Mouse (Mus musculus) monocyte, adult 2 months (primary cell): ENCODE results near the gene Klhl29.
"Not testable (repeated sequence)": the region's sequence is repeated elsewhere in the genome, so short reads cannot be mapped to it uniquely, and the experiment has no call there.

ENCODE experiments used
- DNase-seq, 2 experiments: peaks; one replicate each; pipeline ENCODE4 v3.0.0; 2022; ENCODE audit warnings: low spot score in 2 of 2, low read depth in 1 of 2

The Klhl29 gene

DNA sequence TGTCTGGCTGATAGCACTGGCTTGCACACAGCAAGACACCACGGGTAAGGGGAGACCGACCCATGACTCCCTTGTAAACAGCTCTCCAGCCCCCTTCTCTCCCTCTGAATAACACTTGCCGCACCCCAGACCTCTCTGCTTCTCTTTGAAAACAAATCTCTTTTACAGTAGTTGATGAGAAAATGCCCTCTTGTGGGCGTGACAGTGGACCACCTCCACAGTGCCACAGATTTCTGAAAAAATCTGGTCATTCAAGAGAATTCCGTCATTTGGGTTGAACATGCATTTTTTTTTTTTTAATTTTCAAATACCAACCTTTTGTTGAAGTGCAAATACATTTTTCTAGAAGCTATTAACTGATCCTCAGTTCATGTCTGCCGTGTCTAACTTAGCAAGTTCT, 17.0 kb downstream of the Klhl29 start:
- no peak for DNase-seq

DNA sequence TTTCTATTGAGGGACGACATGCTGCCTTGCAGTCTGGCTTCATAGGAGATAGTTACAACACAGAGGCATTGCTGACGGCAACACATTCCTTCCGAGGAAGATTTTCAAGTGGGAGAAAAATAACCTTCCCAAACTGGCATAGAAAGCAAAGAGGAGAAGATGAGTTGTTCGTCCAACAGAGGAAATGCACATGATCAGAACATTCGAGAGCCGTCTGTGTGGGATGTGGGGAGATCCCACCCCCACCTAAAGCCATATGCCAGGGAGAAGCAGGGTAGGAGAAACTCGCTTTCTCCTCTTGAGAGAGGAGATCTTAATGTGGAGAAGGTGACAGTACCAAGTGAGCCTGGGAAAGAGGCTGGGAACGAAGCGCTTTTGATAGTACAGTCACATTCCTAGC, 22.1 kb downstream of the Klhl29 start:
- DNase-seq, result no peak

DNA sequence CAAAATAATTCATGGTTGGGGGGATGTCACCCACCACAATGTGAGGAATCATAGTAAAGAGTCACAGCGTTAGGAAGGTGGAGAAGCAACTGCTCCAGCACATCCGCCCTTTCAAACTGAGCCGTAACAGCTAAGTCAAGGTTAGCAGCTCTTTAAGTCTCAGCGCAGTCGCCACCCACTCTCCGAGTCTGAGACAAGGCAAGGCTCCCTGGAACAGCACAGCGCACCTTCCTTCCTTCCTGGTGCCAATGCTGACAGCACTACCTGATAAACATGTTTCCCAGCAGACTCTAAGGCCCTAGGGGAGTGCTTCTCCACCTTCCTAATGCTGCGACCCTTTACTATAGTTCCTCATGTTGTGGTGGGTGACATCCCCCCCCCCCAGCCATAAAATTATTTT, 22.7 kb downstream of the Klhl29 start:
- DNase-seq, result no peak

DNA sequence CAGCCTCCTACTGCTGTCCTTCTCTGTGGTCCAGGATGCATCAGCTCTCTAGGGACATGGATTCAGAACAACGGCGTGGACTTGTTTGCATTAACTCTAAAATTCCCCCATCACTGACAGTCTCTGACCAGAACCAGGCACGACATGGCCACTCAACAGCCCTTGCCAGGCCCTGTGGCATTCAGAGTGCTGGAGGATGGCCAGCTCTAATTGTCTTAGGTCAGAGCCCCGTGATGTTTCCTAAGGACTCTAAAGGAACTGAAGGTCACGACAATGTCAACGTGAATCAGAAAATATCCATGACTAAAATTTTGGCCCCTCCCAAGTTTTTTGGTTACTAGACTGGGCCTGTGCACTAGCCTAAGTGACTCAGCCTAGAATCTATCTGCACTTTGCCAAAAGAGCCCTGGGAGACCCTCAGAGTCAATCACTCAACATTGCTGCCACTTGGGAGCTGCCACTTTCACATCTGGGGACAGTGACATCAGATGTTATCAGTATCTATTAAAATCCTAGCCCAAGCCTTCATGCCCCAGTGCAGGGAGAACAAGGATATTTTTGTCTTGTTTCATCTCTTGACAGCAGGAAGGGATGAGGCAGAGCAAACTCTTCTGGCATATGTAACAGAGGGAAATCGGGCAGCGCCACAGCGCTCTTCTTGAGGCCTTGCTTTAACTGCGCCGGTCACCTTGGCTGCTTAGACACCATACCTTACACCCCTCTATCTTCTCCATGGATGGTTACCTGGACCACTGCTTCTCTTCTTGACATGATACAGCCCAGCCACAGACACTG, 24.8 kb downstream of the Klhl29 start:
- DNase-seq, result no peak

DNA sequence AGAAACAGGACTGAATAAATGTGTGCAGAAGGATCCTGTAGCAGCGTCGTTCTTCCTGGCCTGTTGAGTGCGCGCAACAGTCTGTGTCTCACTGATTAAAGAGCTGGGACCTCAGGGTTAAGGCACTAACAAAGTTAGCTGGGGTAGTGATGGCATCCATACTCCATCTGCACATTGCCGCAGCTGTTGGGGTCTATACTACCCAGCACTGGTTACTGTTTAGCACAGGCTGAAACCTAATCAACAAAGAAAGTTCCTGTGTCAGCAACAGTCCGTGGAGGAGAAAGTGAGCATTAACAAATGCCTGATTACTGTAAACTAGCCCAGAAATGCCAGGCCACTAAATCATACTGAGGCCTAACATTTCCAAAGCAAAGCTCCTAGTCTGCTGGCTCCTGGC, 30.4 kb downstream of the Klhl29 start:
- DNase-seq, result no peak

DNA sequence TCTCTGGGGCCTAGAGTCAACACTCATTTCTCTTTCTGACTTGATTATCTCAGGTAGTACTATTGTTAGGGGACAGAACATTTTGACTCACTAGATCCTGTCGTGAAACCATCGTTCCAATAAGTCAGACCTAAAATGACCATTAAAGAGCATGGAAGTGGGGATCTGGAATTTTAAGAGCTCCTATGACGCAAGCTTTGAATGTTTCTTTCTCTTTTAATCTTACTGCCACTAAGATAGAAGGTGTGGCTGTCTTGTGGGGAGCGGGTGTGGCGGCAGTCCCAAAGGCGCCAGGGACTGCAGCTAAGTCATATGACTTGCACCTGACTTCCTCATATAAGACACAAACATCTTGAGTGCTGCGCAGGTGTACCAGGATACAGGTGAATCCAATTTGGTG, 31.0 kb downstream of the Klhl29 start:
- not testable (repeated sequence) for DNase-seq

DNA sequence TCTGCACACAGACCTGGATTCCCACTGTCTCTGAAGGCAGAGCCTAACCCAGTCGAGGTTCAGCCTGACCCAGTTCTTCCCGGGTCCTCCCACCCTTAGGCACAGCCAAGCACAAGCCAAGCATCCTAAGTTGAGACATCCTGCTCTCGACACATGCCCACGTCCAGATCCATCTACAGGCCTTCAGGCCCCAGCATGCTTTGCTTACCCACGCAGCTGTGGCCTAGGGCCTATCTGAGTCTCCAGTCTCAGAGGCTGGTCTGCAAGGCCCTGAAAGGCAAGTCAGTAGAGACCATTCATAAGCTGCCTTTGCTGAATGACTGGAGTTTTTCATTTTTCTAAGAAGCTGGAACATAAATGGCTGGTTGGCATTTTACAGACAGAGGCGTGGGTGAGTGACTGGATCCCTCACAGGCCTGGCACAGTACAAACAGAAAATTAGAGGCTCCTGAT, 35.3 kb downstream of the Klhl29 start:
- no peak for DNase-seq

DNA sequence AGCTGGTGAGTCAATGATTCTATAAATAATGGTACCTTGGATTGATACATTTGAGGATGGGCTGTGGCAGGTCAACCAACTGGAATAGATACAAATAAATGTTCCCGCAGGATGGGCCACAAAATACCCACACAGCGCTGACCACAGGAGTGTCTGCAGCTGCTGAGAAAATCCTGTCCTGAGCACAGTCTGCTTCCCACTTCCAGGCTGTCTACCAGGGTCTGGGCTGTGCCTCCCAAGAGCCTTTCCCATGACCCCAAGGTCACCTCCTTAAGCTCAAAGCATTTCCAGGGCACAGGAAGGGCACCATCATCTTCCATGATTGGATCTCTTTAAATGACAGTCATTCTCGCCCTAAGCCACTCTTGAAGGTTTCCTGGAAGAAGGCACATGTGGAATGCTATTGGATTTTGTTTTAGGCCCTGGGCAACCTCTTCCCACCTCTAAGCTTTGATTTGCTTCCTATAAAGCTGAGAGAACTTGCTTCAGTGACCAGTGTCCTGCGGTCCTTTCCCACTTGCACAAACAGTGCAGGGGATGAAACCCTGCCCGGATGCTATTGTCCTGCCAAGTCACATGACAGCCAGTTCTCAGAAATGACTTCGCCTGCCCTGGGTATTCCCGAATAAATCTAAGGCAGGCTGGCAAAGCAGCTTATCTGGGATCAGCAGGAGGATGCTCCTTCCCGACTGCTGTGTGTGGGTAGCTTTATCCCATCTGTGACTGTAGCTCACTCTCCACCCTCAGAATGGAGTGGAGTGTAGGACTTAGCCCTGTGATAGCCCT, 38.4 kb downstream of the Klhl29 start:
- DNase-seq, result no peak

DNA sequence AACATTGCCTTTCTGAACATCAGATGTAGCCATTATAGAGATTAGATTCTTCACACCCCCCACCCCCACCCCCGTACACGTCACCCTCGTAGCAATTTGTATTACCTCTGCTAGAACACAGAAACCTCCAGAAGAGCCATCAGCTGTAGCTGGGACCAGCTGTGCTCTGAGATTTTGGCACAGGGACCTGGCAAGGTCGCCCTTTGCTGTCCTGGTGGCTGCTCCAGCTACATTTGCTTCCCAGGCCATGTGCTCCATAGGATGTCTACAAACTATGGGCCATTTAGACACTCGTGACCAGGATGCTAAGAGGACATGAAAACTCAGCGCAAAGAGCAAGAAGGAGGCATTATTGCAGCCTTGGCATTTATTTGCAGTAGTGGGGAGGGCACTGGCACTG, 39.2 kb downstream of the Klhl29 start:
- no peak for DNase-seq

DNA sequence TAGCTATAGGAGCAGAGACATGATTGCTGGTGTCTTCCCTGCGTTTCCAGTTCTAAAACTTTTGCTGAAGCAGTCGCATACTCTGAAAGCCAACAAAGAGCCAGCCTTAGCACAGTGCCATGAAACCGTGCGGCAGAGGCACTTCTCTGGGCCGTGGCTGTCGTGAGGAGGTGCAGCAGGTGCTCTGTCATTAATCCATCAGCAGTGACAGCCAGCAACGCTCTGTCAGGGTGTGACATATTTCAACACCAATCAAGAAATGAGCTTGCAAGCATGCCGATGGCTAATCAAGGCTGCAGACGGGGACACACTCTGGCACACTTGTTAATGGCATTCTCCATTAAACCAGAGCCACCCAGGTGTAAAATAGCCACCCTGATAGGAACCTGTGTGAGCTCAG, 40.5 kb downstream of the Klhl29 start:
- no peak for DNase-seq

DNA sequence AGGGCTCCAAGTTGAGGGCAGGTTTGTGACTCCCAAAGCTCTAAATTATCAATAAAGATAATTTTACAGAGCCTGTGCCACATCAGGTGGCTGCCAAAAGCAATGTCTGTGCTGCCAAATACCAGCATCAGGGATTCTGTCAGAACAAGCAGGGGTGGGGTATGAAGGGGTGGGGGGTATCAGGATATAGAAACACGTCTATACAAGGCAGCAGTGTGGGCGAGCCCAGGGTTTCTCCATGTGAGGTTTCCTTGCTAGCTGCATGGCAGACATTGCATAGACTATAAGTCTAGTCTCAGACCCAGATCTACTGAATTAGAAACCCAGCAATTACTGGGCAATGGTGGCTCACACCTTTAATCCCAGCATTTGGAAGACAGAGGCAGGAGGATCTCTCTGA, 41.3 kb downstream of the Klhl29 start:
- no peak for DNase-seq

DNA sequence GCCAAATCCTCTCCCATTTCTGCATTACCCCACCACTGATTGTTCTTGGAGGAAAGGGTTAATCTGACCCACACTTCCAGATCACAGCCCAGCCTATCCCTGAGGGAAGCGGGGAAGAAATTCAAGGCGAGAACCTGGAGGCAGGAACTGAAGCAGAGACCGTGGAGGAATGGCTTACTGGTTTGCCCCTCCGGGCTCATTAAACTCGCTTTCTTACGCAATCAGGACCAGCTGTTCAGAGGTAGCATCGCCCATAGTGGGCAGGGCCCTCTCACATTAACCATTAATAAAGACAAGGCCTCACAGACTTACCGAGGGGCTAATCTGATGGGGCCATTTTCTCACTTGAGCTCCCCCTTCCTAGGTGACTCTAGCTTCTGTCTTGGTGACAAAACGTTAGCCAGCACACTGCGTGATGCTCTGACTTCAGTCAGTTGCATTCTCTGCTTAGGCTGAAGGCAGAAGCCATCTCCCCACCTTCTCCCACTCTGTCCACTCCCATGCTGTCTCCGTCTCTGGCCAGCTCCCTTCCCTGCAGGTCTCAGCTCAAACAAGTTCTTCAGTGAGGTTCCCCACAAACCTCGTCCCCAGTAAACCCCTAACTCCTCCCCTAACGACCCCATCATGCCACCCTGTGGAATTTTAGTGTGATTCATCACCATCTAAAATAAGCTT, 43.5 kb downstream of the Klhl29 start:
- no peak for DNase-seq

DNA sequence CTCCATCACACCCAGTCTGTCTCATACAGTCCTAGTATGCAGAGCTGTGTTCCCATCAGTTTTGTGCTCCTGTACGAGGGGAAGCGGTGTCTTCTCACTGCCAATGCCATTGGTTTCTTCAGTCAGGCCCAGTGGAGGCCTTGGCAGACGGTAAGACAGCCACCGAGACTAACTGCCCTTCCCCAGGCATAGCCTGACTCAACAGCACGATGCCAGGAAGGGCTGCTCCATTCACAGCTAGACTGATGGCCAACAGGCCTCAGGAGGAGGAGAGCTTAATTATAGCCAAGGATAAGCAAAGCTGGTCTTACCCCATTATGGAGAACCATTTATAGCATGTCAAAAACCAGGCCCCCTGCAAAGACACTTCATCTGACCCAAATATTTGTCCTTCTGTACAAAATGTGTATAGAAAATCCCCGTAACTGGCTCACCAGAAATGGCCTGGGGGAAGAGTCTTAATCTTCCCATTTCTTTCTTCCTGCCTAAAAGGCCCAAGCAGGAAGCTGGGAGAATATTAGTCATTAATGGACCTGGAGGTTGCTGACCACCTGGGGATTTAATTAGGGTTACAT, 44.9 kb downstream of the Klhl29 start:
- DNase-seq, result no peak

DNA sequence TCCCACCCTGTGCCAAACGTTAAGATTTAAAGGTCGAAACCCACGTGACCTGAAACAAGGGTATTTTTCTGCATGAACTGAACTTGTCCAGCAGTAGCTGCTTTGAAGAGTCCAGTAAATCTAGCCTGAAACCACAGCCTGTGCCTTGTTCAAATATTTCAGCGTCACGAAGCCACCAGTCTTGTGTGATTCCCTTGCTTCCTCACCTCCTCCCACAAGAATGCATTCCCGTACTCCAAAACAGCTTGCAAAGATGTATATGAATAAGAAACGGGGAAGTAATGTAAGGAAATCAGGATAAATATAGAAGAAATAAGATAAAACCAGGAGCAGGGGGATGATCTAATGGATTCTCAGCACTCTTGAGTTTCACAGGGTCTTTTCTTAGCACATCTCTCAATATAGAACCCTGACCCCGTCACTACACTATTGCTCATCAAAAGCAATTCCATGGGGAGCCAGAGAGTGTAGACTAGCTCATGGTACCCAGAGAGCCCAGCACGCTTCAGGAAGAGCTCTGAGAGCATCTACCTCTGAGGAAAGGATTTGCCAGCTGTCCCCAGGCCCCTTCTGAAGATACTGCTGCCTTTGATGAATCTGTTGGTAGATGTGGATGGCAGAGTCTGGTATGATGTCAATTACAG, 52.9 kb downstream of the Klhl29 start:
- no peak for DNase-seq

DNA sequence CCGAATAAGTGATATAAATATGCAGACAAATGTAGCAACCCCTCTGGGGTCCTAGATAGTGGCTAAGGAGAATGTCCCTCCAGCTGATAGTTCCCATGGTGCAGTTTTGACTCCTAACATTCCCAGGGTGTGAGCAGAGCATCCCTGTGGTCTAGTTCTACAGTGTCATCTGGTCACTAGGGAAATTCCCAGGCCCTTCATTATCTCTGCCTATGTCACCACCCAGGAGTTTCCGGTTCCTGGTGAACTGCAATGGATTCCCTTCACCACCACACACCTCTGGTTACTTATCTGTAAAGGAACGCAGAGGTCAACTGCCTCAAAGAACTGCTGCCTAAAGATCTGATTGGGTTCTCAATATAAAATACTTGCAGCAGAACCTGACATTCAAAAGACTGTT, 54.5 kb downstream of the Klhl29 start:
- DNase-seq, result no peak

DNA sequence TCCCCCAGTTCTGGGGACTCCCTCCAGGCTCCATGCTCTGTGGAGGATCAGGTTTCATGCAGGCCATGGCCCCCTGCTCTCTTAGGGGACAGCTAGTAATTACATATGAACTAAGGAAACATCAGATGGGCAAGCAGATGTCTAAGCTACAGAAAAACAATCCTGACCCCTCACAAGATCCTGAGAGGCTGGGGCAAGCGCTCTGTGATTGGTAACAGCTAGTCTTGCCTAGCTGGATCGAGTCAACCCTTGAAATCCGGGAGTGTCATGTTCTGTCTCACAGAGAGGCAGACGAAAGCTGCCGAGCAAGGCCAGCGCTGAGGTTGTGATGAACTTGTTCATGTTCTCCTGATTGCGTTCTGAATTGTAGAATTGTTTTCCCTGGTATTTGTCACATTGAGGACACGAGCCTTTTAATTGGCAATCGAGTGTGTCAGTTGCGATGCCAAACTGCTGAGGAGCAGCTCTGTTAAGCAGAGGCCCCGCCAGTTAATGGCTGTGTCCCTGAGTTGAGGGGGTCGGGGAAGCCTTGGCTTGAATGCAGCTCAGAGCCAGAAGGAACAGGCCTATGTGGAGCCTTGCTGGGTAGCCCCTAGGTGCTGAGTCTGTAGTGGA, 56.0 kb downstream of the Klhl29 start:
- no peak for DNase-seq

DNA sequence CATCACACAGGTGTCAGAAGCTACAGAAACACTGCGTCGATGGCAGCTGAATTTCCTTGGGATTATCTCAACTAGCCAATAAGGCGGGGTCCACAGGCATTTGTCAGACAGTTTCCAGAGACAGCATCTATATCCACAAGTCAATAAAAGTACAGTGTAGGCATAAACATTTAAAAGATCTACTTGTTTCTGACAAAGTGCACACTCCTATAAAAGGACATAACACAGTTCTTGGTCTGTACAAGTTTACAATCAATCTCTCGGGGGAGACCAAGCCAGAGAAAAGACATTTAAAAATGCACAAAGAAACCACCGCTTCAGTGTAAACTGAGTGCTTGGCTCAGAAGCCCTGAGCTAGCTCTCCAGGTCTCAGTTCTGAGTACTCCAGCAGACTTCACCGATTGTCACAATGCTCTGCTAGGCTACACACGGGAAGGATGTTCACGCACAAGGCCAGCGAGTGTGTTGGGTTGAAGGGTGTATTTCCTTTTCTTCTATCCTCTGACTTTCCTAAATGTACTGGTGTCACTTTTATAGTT, 59.4 kb downstream of the Klhl29 start:
- no peak for DNase-seq

DNA sequence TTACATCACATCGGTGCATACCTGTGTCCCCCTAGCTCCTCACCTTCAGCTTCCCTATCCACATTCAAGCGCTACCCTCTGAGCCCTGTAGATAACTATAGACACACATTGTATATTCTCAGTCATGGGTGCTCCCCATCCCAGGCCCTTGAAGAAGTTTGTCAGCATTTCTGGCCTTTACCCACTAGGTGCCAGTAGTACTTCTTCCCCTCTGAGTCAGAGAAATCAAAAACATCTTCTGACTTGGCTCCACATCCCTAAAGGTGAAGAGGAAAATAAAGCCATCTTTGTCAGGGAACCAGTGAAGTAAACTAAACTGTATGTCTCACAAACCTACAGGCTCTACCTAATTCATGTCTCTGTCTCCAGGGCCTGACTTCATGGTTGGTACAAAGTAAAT, 67.6 kb downstream of the Klhl29 start:
- DNase-seq, result no peak

DNA sequence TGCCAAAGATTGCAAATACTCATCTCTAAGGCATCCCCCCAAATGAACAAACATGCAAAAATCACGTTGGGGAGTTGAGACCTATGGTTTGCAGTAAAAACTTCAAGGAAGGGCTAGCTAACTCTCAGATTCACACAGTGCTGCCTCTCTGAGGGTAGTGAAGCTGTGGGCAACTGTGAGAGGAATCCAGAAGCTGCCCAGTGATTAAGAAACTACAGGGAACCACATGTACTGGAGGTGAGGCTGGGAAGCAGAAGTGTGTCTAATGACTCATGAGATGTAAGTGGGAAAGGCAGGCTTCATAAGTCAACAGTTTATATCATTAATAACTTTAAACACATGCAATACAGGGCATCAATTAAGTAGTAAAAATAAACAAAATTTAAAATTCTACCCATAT, 70.0 kb downstream of the Klhl29 start:
- no peak for DNase-seq

DNA sequence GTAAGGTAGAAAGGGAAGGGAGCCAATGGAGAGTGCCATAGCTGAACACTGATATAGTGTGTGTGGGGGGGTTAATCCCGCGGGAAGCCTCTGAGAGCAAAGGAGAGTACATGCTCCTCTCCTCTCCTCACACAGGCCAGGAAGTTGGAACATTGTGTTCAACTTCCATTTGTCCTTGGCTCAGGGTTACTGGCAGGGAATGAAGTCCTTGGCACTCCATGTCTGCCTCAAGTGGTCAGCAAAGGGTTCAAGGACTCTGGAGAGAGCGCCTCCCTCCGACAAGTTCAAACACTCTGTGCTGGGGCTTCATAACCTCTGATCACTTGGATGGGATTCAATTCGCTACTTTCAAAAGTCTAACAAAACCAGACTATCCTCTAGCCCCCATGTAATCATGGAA, 71.6 kb downstream of the Klhl29 start:
- DNase-seq, result no peak

DNA sequence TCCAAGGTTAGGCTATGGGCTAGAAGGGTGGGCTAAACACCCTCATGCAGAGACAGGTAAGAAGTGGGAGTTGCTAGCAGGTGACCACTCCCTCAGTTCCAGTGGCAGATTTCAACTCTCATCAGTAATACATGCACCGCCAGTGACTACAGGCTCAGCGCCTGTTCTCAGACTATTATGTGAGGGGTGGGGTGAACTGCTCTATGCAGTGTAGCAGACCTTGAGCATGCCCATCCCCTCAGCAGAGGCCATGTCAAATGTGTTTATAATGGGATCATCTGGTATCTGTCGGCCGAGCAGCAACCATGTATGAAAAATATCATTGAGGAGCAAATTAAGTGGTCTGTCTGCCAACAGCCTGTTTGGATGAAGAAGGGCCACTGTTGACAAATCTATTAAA, 72.4 kb downstream of the Klhl29 start:
- no peak for DNase-seq
